Mouse (Mus musculus) C2C12 (cell line): Measurements from ENCODE around the gene Uxs1. TPM values are rescaled to one million over a fixed set of nuclear protein-coding genes. Genes with fewer than 3 reads are reported as not detected.

Source experiments
- H3K27me3 ChIP-seq: one replicate; pipeline ENCODE4 v1.6.1; 2011; ENCODE audit not compliant: control insufficient read depth, insufficient read depth, insufficient read length
- H3K36me3 ChIP-seq: one replicate; pipeline ENCODE4 v1.6.1; 2011; ENCODE audit not compliant: control insufficient read depth, insufficient read depth
- H3K4me3 ChIP-seq: one replicate; pipeline ENCODE4 v1.5.1; 2011; ENCODE audit warnings: mild to moderate bottlenecking, control low read depth; ENCODE audit not compliant: poor library complexity, insufficient read depth, severe bottlenecking
- H3K79me2 ChIP-seq: one replicate; pipeline ENCODE4 v1.6.1; 2011; ENCODE audit not compliant: control insufficient read depth, insufficient read depth
- H3K79me3 ChIP-seq: one replicate; pipeline ENCODE4 v1.6.1; 2011; ENCODE audit warnings: low read depth, control low read depth
- H3ac ChIP-seq: one replicate; pipeline ENCODE3; 2011; ENCODE audit warnings: low read depth; ENCODE audit not compliant: control insufficient read depth, insufficient read length
- CEBPB ChIP-seq: IDR thresholded peaks from one replicate; pipeline ENCODE4 v1.6.1; 2011; ENCODE audit warnings: low read depth, mild to moderate bottlenecking, control low read depth, moderate library complexity
- CTCF ChIP-seq: IDR thresholded peaks from one replicate; pipeline ENCODE4 v1.5.1; 2011; ENCODE audit not compliant: control insufficient read depth, insufficient read depth, insufficient read length
- FOSL1 ChIP-seq: IDR thresholded peaks from one replicate; pipeline ENCODE4 v1.8.0; 2011; ENCODE audit warnings: mild to moderate bottlenecking, low read length; ENCODE audit not compliant: poor library complexity, insufficient read depth, severe bottlenecking
- MAX ChIP-seq: IDR thresholded peaks from one replicate; pipeline ENCODE4 v1.6.1; 2011; ENCODE audit warnings: mild to moderate bottlenecking, control low read depth
- MYOD1 ChIP-seq: IDR thresholded peaks from one replicate; pipeline ENCODE4 v1.6.1; 2011; ENCODE audit warnings: low read depth; ENCODE audit not compliant: control insufficient read depth, insufficient read length
- MYOG ChIP-seq: IDR thresholded peaks from one replicate; pipeline ENCODE4 v1.6.1; 2011; ENCODE audit not compliant: control insufficient read depth, insufficient read length; ENCODE audit errors: extremely low read depth
- USF1 ChIP-seq: IDR thresholded peaks from one replicate; pipeline ENCODE4 v1.6.1; 2011; ENCODE audit warnings: low read depth, mild to moderate bottlenecking, control low read depth, moderate library complexity
- polyA plus RNA-seq: library from polyadenylated mRNA; unstranded; fragments of >200 nt; fragmentation: generic; extraction: Trizol; gene quantifications from one replicate; pipeline ENCODE4 v1.2.1, GENCODE M21; 2012; ENCODE audit warnings: missing spikeins

Gene Uxs1
- polyA plus RNA-seq, 1 experiment, result 38.8 TPM

DNA sequence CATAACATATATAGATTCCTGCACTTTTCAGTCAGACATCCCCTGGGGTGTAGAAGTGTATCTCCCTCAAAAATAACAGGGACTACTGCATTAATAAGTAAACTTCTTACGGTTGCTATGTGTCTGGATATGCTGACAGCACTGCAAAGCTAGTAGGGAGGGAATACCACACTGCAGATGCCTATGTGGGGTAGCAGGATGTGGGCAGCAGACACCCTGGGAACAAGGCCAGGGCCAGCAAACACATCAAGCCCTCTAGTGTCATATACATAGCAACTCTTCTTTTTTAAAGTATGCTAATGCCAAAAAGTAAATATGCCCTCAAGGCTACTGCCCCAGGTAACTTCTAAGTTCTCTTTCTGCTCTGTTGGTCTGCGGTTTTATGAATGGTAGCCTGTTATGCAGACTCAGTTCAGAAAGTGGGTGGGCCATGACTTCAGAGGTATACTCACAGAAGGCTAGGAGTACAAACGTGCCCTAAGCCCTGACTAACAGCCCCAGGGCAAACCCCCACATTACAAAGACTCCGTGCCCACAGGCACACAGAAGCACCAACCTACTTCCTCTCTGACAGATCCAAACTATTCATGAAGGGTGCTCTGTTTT is 59.1 kb downstream of the Uxs1 start:
- no peak overlapping the region for H3ac ChIP-seq
- TF ChIP-seq MYOG (no peak), USF1 (no peak), FOSL1 (no peak), CEBPB (no peak), CTCF (no peak), MYOD1 (no peak), MAX (no peak)
- H3K4me3 ChIP-seq, result no peak overlapping the region
- peaks cover 27% of the 10 kb centered on the region for H3K36me3 ChIP-seq
- H3K79me3 ChIP-seq, result no peaks in the 10 kb centered on the region
- H3K79me2 ChIP-seq, result no peaks in the 10 kb centered on the region
- H3K27me3 ChIP-seq, result no peaks in the 10 kb centered on the region

DNA sequence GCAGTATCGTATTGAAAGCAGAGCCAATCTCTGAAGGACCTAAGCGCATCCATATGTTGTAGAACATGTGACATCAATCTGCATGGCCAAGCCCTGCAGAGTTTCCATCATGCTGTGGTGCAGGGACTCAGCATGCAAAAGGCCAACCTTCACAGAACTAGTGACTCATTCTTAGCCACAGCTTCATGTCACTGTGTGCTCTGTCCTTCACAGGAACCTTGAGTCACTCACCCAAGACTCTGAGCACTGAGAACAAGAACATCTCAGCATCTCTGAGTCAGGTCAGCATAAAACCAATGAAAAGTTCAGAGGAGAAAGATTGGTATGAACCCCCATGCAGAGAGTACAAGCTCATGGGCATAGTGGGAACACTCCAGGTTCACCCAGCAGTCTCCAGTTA is 61.3 kb downstream of the Uxs1 start:
- Histone ChIP-seq H3K4me3 (no peak overlapping the region), H3K27me3 (no peaks in the 10 kb centered on the region), H3ac (no peak overlapping the region), H3K79me3 (no peaks in the 10 kb centered on the region), H3K79me2 (no peaks in the 10 kb centered on the region), H3K36me3 (peaks cover 34% of the 10 kb centered on the region)
- TF ChIP-seq USF1 (peak; percentile 54), CEBPB (no peak), MYOG (no peak), CTCF (no peak), MYOD1 (no peak), MAX (peak; percentile 16), FOSL1 (peak; percentile 52)

DNA sequence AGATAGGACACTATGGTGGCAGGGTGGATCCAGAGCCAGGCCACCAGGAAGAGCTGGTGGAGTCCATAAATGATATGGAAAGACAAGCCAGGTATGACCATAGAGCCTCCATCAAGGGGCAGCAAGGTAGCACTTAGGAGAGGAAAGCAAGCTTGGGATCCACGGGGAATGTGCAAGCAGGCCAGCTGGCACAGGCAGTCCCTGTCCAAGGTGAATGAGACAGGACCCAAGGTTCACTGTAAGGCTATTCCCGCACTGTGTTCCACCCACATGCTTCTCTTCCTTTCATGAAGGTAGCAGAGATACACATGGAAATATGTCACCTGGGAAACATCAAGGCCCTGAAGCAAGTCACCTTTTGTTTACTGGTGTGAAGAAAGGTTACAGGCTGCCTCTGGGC is 63.1 kb downstream of the Uxs1 start:
- no peaks in the 10 kb centered on the region for H3K79me3 ChIP-seq
- peaks cover 25% of the 10 kb centered on the region for H3K36me3 ChIP-seq
- H3ac ChIP-seq, result no peak overlapping the region
- no peak overlapping the region for H3K4me3 ChIP-seq
- H3K79me2 ChIP-seq, result no peaks in the 10 kb centered on the region
- H3K27me3 ChIP-seq, result no peaks in the 10 kb centered on the region
- TF ChIP-seq CEBPB (no peak), FOSL1 (no peak), CTCF (no peak), MYOG (no peak), USF1 (no peak), MYOD1 (no peak), MAX (no peak)

DNA sequence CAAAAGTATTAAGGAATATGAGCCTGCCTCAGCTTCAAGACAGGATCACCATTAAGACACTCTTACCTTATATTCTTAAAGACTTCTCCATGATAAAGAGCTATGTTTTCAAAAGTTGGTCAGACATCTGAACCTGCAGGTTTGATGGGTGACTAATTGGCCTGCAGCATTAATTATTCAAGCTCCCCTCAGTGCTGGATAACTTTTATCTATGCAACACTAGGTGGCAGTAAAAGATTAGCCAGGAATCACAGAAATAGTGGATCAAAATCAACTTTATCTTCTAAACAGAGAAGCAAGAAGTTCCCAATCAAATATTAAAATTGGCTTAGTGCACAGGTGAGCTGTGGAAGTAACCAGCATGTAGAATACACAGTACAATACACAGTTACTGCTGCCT is 67.5 kb downstream of the Uxs1 start:
- Histone ChIP-seq H3K4me3 (no peak overlapping the region), H3K36me3 (peaks cover 44% of the 10 kb centered on the region), H3ac (no peak overlapping the region), H3K79me3 (no peaks in the 10 kb centered on the region), H3K27me3 (no peaks in the 10 kb centered on the region), H3K79me2 (no peaks in the 10 kb centered on the region)
- TF ChIP-seq USF1 (no peak), MYOD1 (no peak), CTCF (no peak), CEBPB (no peak), FOSL1 (no peak), MAX (no peak), MYOG (no peak)

DNA sequence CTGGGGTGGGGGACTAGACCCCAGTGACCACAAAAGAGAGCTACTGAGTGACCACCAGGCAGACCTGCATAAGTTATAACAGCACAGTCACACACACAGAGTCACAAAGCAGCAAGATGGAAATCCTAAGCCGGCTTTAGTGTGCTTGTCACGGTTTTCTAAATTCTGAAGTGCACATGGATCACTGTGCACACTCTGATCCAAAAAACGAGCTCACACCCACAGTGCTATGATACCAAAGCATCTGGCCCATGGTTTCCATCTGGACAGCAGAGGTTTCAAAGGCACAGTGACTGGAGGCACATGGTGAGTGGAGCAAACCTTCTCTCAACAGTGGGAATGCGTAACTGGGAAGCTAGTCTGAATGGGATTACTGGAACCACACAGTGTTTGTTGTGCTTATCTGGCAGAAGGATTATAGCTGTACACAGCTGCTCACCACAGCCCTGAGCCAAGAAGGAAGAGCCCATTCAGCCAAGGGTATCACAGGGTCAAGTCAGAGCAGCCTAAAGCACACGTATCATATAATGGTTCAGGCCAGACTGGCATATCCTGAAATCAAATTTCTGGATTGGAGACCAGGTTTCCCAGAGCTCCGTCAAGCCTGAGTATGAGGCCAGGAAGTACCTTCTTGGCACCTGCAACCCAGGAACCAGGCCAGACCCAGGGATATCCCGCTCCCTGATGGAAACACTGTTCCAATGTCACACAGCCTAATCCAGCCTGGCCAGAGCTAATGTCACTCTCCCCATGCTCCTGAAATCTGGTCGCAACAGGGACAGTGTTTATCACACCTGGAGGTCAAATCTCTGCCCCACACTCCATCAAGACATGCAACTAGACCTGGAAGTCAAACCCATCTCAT is 72.9 kb downstream of the Uxs1 start:
- Histone ChIP-seq H3ac (no peak overlapping the region), H3K79me3 (no peaks in the 10 kb centered on the region), H3K4me3 (no peak overlapping the region), H3K79me2 (no peaks in the 10 kb centered on the region), H3K27me3 (no peaks in the 10 kb centered on the region), H3K36me3 (peaks cover 55% of the 10 kb centered on the region)
- TF ChIP-seq USF1, result no peak
- TF ChIP-seq CTCF, result no peak
- TF ChIP-seq MYOD1, result no peak
- no peak for TF ChIP-seq FOSL1
- TF ChIP-seq MAX, result no peak
- no peak for TF ChIP-seq CEBPB
- no peak for TF ChIP-seq MYOG

DNA sequence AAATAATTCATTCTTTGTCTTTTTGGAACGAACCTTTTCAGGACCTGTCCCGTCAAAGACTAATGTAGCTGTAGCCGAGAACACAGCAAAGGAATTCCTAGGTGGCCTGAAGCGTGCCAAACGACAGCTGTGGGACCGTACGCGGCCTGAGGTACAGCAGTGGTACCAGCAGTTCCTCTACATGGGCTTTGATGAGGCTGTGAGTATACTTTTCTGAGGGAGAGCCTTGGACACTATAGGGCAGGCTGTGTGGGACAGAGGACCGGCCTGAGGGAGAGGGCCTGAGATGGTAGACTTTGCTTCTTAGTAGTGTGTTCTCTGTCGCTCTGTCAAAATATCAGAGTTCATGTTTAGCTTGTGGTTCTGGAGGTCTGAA is 89.1 kb downstream of the Uxs1 start:
- H3K27me3 ChIP-seq, result no peaks in the 10 kb centered on the region
- H3K79me2 ChIP-seq, result no peaks in the 10 kb centered on the region
- H3K36me3 ChIP-seq, result no peaks in the 10 kb centered on the region
- no peaks in the 10 kb centered on the region for H3K79me3 ChIP-seq
- H3K4me3 ChIP-seq, result no peak overlapping the region
- no peak overlapping the region for H3ac ChIP-seq
- TF ChIP-seq CEBPB (no peak), USF1 (no peak), MYOD1 (no peak), FOSL1 (no peak), MYOG (no peak), MAX (no peak), CTCF (no peak)
